Mouse (Mus musculus) stomach, embryonic 14.5 days (tissue): ENCODE measurements around the gene Sox15. TPM values are rescaled to one million over a fixed set of nuclear protein-coding genes. Genes with fewer than 3 reads are reported as not detected.
A peak's percentile ranks its signal among the peaks of the same experiment; 100 is the strongest.

ENCODE experiments used
- ATAC-seq: fragments of 200-750 bp; cut with Nextera tagmentation; 2 replicates; pipeline ENCODE4 v1.8.0; 2017; ENCODE audit warnings: low read depth, moderate TSS enrichment; ENCODE audit not compliant: insufficient number of reproducible peaks, insufficient read depth, low FRiP score
- H3K27ac ChIP-seq: fragments of 300-500 bp; sonication (generic); 2 replicates; pipeline ENCODE4 v1.5.1; 2014; ENCODE audit warnings: mild to moderate bottlenecking, low read length, moderate library complexity, mixed read lengths
- H3K27me3 ChIP-seq: fragments of 300-500 bp; sonication (generic); 2 replicates; pipeline ENCODE4 v1.6.1; 2014; ENCODE audit warnings: low read length, control low read depth, mixed read lengths; ENCODE audit not compliant: control insufficient read depth, insufficient read depth
- H3K36me3 ChIP-seq: fragments of 300-500 bp; sonication (generic); 2 replicates; pipeline ENCODE4 v1.6.1; 2014; ENCODE audit warnings: mild to moderate bottlenecking, control low read depth, low read length, moderate library complexity, mixed read lengths; ENCODE audit not compliant: control insufficient read depth, insufficient read depth
- H3K4me1 ChIP-seq: fragments of 300-500 bp; sonication (generic); 2 replicates; pipeline ENCODE4 v1.6.1; 2014; ENCODE audit warnings: low read length, control low read depth, mixed read lengths; ENCODE audit not compliant: control insufficient read depth, insufficient read depth
- H3K4me2 ChIP-seq: fragments of 300-500 bp; sonication (generic); replicated peaks from 2 replicates; pipeline ENCODE4 v1.6.1; 2014; ENCODE audit warnings: low read depth, low read length, control low read depth
- H3K4me3 ChIP-seq: fragments of 300-500 bp; sonication (generic); 2 replicates; pipeline ENCODE4 v1.5.1; 2014; ENCODE audit warnings: low read depth, low read length, control low read depth
- H3K9ac ChIP-seq: fragments of 300-500 bp; sonication (generic); replicated peaks from 2 replicates; pipeline ENCODE4 v1.6.1; 2014; ENCODE audit warnings: low read depth, mild to moderate bottlenecking, control low read depth, low read length, moderate library complexity, mixed read lengths
- H3K9me3 ChIP-seq: fragments of 300-500 bp; sonication (generic); 2 replicates; pipeline ENCODE4 v1.6.1; 2016; ENCODE audit warnings: low read depth, low read length, control low read depth; ENCODE audit not compliant: control insufficient read depth
- WGBS: fragments of 180-500 bp; shearing (Covaris S2); extraction: QIAGEN DNeasy Blood & Tissue Kit; methylation state at CpG from one replicate; pipeline ENCODE4 v1.1.7; 2014; 5-methylcytosine and 5-hydroxymethylcytosine counted together
- polyA plus RNA-seq: library from polyadenylated mRNA; unstranded; fragments of >200 nt; fragmentation: Nextera tagmentation; extraction: Ambion mirVana; gene quantifications from 2 replicates; pipeline ENCODE4 v1.2.1, GENCODE M21; 2014

The Sox15 gene
- polyA plus RNA-seq, 1 experiment from 2014 or later = 4.7 TPM

DNA sequence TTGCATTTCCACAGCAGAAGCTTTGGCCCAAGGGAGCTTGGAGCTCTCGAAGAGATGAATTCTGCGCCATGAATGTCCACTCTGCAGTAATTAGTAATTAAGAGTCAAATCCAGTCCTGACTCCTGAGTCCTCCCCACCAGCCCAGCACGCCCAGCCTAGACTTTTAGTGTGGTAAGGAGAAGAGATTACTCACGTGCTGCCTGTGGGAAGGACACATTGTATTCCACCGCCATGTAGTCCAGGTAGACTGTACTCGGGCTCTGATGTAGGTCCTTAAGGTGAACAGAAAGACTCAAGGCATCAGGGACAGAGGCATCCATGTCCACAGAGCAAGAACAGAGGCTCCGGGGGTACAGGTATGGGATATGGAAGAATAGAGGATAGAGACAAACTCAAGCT is 9.7 kb downstream of the Sox15 start:
- WGBS = 91% methylated on average over 7 of the region's 7 CpGs
- H3K9ac ChIP-seq = no peak overlapping the region
- ATAC-seq = no peak
- H3K4me3 ChIP-seq = no peak overlapping the region
- no peak overlapping the region for H3K4me2 ChIP-seq
- H3K36me3 ChIP-seq = peaks cover 45% of the 10 kb centered on the region
- no peak overlapping the region for H3K27ac ChIP-seq
- no peaks in the 10 kb centered on the region for H3K27me3 ChIP-seq
- H3K4me1 ChIP-seq = peaks cover 21% of the 10 kb centered on the region; the same call in 1 of the 2 replicates
- H3K9me3 ChIP-seq = no peaks in the 10 kb centered on the region

DNA sequence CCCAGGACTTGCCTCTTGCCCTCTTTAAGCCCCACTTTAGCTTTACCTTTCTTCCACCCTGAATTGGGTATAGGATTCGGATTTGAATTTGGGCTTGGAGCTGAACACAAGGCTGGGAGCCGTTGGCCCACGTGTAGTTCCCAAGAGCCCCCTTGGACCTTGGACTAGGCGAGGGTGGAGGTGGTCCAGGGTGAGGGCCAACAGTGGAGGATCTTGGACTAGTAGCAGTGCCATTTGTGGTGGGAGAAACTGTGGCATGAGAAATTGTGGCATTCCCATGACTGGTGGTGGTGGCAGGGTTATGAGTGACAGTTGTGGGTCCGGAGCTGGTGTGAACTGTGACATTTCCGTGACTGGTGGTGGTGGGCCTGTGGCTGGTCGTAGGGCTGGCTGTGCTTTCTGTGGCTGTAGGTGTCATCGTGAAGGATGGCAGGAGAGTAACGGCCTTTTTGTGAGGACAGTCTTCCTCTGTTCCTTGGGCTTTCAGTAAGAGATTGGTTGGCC is 10.4 kb downstream of the Sox15 start:
- no peak for ATAC-seq
- Histone ChIP-seq H3K27me3 (no peaks in the 10 kb centered on the region), H3K36me3 (peaks cover 52% of the 10 kb centered on the region), H3K4me1 (peaks cover 27% of the 10 kb centered on the region; the same call in 1 of the 2 replicates), H3K4me3 (no peak overlapping the region), H3K9me3 (no peaks in the 10 kb centered on the region), H3K4me2 (no peak overlapping the region), H3K9ac (no peak overlapping the region), H3K27ac (no peak overlapping the region)
- 69% methylated on average over 9 of the region's 9 CpGs for WGBS

DNA sequence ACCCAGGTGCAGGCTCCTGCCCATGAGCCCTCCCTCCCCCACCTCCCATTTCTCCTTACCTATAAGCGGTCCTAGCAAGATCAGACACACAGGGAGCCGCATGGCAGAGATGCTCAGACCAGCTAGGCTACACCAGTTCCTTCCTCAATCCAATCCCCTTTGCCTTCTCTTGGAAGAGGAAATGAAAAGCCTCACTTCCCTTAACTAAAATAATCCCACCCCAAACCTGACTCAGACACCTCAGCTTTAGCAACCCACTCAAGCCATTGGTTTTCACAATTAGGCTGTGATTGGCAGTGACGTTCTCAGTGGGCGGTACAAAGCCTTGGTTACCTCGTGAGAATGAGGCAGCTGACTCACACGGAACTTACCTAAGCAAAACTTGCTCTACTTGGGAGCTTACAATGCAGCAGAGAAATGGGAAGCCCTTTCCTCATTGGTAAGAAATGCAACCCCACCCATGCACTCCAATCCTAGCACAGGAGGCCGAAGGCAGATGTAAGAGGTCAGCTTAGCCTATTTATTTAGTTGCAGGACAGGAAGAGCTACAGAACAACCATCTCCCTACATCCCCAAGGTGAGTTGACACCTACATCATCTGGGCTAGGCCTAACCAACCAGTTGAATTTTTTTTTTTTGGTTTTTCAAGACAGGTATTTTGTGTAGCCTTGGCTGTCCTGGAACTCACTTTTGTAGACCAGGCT is 11.0 kb downstream of the Sox15 start, which contains the start of gene Cd68:
Cd68 (minus strand) TSS at position 193 of the 704 bp plus-strand sequence.
- peaks cover 56% of the 10 kb centered on the region for H3K36me3 ChIP-seq
- no peak for ATAC-seq
- H3K27ac ChIP-seq = peak within 1 kb of the TSS; percentile 11; the same call in 1 of the 2 replicates
- 32% methylated on average over 7 of the region's 7 CpGs for WGBS
- H3K9me3 ChIP-seq = no peaks in the 10 kb centered on the region
- no peaks in the 10 kb centered on the region for H3K27me3 ChIP-seq
- H3K9ac ChIP-seq = no peak within 1 kb of the TSS
- H3K4me1 ChIP-seq = peaks cover 26% of the 10 kb centered on the region; the same call in 1 of the 2 replicates
- no peak within 1 kb of the TSS for H3K4me2 ChIP-seq
- H3K4me3 ChIP-seq = no peak within 1 kb of the TSS

DNA sequence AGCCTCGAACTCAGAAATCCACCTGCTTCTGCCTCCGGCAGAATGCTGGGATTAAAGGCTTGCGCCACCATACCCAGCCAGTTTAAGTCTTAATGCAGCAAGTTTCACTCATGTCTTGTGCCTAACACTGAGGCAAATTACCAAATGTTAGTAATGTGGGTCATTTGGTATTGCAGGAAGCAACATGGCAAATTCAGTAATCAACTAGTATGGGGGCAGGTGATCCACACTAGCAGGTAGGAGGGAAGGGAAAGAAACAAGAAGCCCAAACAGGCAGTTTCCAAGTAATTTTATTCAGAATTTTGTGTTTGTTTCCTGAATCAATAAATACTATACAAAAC is 11.5 kb downstream of the Sox15 start:
- no peak overlapping the region for H3K27ac ChIP-seq
- ATAC-seq = no peak
- no peaks in the 10 kb centered on the region for H3K27me3 ChIP-seq
- WGBS = 91% methylated on average over 3 of the region's 3 CpGs
- peaks cover 21% of the 10 kb centered on the region; the same call in 1 of the 2 replicates for H3K4me1 ChIP-seq
- no peak overlapping the region for H3K4me2 ChIP-seq
- H3K36me3 ChIP-seq = peaks cover 56% of the 10 kb centered on the region
- no peak overlapping the region for H3K9ac ChIP-seq
- no peak overlapping the region for H3K4me3 ChIP-seq
- H3K9me3 ChIP-seq = no peaks in the 10 kb centered on the region

DNA sequence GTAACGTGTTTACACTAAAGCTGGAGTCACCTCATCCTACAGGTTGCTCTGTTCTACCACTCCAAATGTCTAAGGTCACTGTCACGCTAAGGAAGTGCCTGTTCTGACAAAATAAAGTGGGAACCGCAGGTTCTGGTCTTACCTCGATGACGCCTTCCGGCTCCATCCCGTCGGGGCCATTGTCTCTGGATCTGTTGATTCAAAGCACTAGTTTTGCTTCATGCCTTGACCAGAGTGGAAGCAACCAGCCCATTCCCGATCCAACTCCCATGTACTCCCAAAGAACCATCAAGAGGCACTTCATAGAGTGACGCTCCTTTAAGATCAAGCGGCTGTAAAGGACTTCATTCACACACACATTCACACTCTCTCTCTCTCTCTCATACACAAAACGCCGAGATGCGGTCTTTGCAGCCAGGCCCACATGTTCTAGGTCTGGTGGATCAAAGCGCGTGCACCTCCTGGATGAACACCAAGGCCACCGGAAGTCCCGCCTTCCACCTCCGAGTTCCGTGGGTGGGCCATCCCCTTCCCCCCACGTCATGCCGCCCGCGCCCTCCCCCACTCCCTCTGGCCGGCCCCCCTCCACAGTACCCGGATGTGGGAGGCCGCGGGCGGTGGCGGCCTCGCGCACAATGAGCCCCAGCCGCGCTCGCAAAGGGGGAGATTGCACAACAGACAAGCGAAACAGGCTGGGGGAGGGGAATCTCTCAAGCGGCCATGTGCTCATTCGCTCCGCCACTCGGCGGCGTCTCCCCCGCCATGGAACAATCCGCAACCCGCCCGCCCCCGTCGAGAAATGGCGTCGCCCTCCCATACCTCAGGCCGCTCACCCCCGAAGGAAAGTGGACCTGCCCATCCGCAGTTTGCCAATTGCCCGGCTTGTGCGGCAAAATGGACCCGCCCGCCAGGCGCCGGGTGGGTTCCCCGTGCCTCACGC is 15.9 kb downstream of the Sox15 start:
- Histone ChIP-seq H3K4me1 (peaks cover 14% of the 10 kb centered on the region; the same call in 1 of the 2 replicates), H3K9ac (peak overlapping the region; percentile 99), H3K4me2 (peak overlapping the region; percentile 97), H3K4me3 (peak overlapping the region; percentile 100), H3K9me3 (no peaks in the 10 kb centered on the region), H3K27me3 (no peaks in the 10 kb centered on the region), H3K27ac (peak overlapping the region; percentile 99), H3K36me3 (peaks cover 68% of the 10 kb centered on the region)
- ATAC-seq = peak; percentile 72
- WGBS = 1% methylated on average over 59 of the region's 61 CpGs

DNA sequence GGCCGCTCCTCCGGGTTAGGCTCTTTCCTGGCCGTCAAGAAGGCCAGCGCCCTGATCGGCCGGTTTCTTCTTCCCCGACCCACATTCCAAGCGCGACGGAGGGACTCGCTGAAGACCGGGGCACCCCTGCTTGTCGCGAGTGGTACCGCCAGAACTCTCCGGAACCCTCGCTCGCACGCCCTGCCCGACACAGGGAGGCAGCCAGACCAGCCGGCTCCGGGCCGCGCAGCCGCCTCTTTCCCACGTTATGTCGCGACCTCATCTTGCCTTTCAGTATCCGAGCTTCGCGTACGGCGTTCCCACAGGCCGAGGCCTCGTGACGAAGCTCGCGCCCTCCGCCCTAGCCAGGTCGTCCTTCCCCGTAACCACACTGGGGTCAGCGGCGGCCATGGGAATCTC is 16.6 kb downstream of the Sox15 start:
- peak overlapping the region; percentile 99 for H3K27ac ChIP-seq
- H3K4me1 ChIP-seq = peaks cover 14% of the 10 kb centered on the region; the same call in 1 of the 2 replicates
- peak overlapping the region; percentile 100 for H3K4me3 ChIP-seq
- H3K4me2 ChIP-seq = peak overlapping the region; percentile 97; the same call in 1 of the 2 replicates
- H3K36me3 ChIP-seq = peaks cover 68% of the 10 kb centered on the region
- WGBS = under 1% methylated on average over 43 of the region's 43 CpGs
- H3K9me3 ChIP-seq = no peaks in the 10 kb centered on the region
- peak; percentile 4 for ATAC-seq
- no peaks in the 10 kb centered on the region for H3K27me3 ChIP-seq
- peak overlapping the region; percentile 99 for H3K9ac ChIP-seq

DNA sequence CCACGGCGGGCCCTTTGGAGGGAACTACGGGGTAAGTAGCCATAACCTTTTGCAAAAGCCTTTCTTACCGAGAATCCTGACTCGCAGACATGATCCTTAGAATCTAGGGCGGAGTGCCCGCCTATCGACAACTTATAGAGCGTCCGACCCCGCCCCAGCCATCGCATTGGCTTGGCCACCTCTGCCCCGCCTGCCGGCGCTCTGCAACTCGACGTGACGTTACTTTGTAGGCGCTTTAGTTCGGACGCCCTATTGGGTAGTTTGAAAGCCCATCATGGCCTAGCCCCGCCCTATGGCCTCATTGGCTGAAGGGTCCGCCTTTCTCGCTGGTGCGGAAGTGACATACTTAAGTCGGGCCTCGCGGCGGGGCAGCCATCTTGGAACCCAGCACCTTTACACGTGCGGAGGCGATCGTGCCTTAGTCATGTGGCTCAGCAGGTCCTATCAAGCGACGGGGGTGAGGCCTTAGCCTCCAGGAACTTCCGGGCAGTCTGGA is 17.1 kb downstream of the Sox15 start, which contains the start of gene Eif4a1:
Eif4a1 (minus strand) TSS at position 213 of the 496 bp plus-strand sequence.
- H3K27ac ChIP-seq = peak within 1 kb of the TSS; percentile 99
- peaks cover 72% of the 10 kb centered on the region for H3K36me3 ChIP-seq
- H3K4me1 ChIP-seq = peaks cover 14% of the 10 kb centered on the region; the same call in 1 of the 2 replicates
- peak within 1 kb of the TSS; percentile 100 for H3K4me3 ChIP-seq
- H3K4me2 ChIP-seq = peak within 1 kb of the TSS; percentile 97
- H3K27me3 ChIP-seq = no peaks in the 10 kb centered on the region
- WGBS = under 1% methylated on average over 36 of the region's 36 CpGs
- H3K9me3 ChIP-seq = no peaks in the 10 kb centered on the region
- H3K9ac ChIP-seq = peak within 1 kb of the TSS; percentile 99
- peak; percentile 98 for ATAC-seq

DNA sequence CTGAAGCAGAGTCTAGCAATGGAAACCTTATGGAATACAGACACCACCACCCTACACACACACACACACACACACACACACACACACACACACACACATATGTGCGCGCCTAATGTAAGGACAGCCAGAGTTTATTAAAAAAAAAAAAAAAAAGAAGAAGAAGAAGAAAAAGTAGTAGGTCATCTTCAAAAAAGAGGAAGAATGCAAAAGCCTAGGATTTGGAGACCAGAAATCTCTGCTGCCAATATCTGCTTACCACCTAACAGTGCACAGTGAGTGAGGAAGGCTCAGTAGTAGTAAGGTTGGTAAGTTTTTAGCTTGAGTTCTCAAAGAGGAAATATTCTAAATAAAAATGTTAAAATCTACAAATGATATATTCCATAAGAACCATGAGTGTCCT is 24.0 kb downstream of the Sox15 start:
- Histone ChIP-seq H3K4me3 (no peak overlapping the region), H3K27me3 (no peaks in the 10 kb centered on the region), H3K36me3 (peaks cover 45% of the 10 kb centered on the region), H3K4me2 (no peak overlapping the region), H3K27ac (no peak overlapping the region), H3K9me3 (no peaks in the 10 kb centered on the region), H3K4me1 (peaks cover 16% of the 10 kb centered on the region), H3K9ac (no peak overlapping the region)
- no peak for ATAC-seq
- 81% methylated on average over 2 of the region's 2 CpGs for WGBS
